Mouse (Mus musculus) lung, adult 2 months (tissue): ENCODE data around the gene Klhdc8a. TPM values are rescaled to one million over a fixed set of nuclear protein-coding genes. Genes with fewer than 3 reads are reported as not detected.
A peak's percentile ranks its signal among the peaks of the same experiment; 100 is the strongest.

Experiments
- DNase-seq: peaks from one replicate; pipeline ENCODE4 v3.0.0; 2022
- H3K4me1 ChIP-seq: fragments of 200-500 bp; 2 replicates; pipeline ENCODE4 v1.6.1; 2011; ENCODE audit warnings: low read length; ENCODE audit not compliant: control insufficient read depth, insufficient read depth
- H3K4me3 ChIP-seq: fragments of 200-500 bp; replicated peaks from 2 replicates; pipeline ENCODE3; 2011; ENCODE audit warnings: low read depth, mild to moderate bottlenecking, control low read depth, low read length; ENCODE audit errors: extremely low read depth
- CTCF ChIP-seq: fragments of 200-500 bp; IDR thresholded peaks from 2 replicates; pipeline ENCODE4 v1.5.1; 2011; ENCODE audit warnings: mild to moderate bottlenecking, low read length, control low read depth; ENCODE audit not compliant: insufficient read depth
- POLR2A ChIP-seq: fragments of 200-500 bp; IDR thresholded peaks from 2 replicates; pipeline ENCODE4 v1.6.1; 2011; ENCODE audit warnings: low read depth, mild to moderate bottlenecking, control low read depth, low read length, borderline replicate concordance; ENCODE audit errors: extremely low read depth
- WGBS: fragments of 180-500 bp; shearing (Covaris S2); methylation state at CpG from one replicate; pipeline ENCODE4 v1.1.7; 2018; 5-methylcytosine and 5-hydroxymethylcytosine counted together
- polyA plus RNA-seq: library from polyadenylated mRNA; depleted of rRNA; stranded (reverse); fragments of >200 nt; gene quantifications from 2 replicates; pipeline ENCODE4 v1.2.3, GENCODE M21; 2012

Klhdc8a gene
- polyA plus RNA-seq, 1 experiment: 4.6 TPM

- no peak for DNase-seq
- WGBS: 49% methylated on average over 11 of the region's 11 CpGs
- TF ChIP-seq POLR2A: no peak
- 0 out of 2 replicates have a peak, but pooled peaks have one; percentile 6 for TF ChIP-seq CTCF
- no peak overlapping the region for H3K4me3 ChIP-seq
- H3K4me1 ChIP-seq: peaks cover 9% of the 10 kb centered on the region
Measured at GRCm38 (mm10) chr1:132287991-132288451, 10.4 kb upstream of the Klhdc8a start.

- no peak for DNase-seq
- 73% methylated on average over 6 of the region's 6 CpGs for WGBS
Measured at GRCm38 (mm10) chr1:132289965-132290364, 8.5 kb upstream of the Klhdc8a start.

GRCm38 (mm10) chr1:132290921-132291675, 7.3 kb upstream of the Klhdc8a start:
- Histone ChIP-seq H3K4me1 (peaks cover 10% of the 10 kb centered on the region), H3K4me3 (no peak overlapping the region)
- TF ChIP-seq CTCF (no peak), POLR2A (no peak)
- 75% methylated on average over 11 of the region's 11 CpGs for WGBS
- no peak for DNase-seq

More at GRCm38 (mm10) chr1:132289965-132290364, 8.5 kb upstream of the Klhdc8a start:
- peaks cover 10% of the 10 kb centered on the region for H3K4me1 ChIP-seq
- TF ChIP-seq CTCF (no peak), POLR2A (no peak)
- no peak overlapping the region for H3K4me3 ChIP-seq

- no peak for DNase-seq
- H3K4me1 ChIP-seq: peaks cover 10% of the 10 kb centered on the region
- no peak overlapping the region for H3K4me3 ChIP-seq
- TF ChIP-seq POLR2A (no peak), CTCF (no peak)
- 69% methylated on average over 4 of the region's 4 CpGs for WGBS
Measured at GRCm38 (mm10) chr1:132291706-132292105, 6.7 kb upstream of the Klhdc8a start.

- H3K4me1 ChIP-seq: peaks cover 10% of the 10 kb centered on the region
- WGBS: 20% methylated on average over 21 of the region's 21 CpGs
- TF ChIP-seq CTCF (peak; percentile 54; the same call in 1 of the 2 replicates), POLR2A (no peak)
- DNase-seq: peak; percentile 33
- no peak overlapping the region for H3K4me3 ChIP-seq
Measured at GRCm38 (mm10) chr1:132292318-132293129, 5.9 kb upstream of the Klhdc8a start.

- WGBS: 80% methylated on average over 7 of the region's 7 CpGs
- Histone ChIP-seq H3K4me3 (no peak overlapping the region), H3K4me1 (peaks cover 10% of the 10 kb centered on the region)
- TF ChIP-seq CTCF (no peak), POLR2A (no peak)
- no peak for DNase-seq
Measured at GRCm38 (mm10) chr1:132295506-132295905, 2.9 kb upstream of the Klhdc8a start.

- Histone ChIP-seq H3K4me3 (no peak overlapping the region), H3K4me1 (peaks cover 10% of the 10 kb centered on the region)
- TF ChIP-seq CTCF (no peak), POLR2A (no peak)
- 57% methylated on average over 3 of the region's 3 CpGs for WGBS
- DNase-seq: no peak
Measured at GRCm38 (mm10) chr1:132296051-132296450, 2.4 kb upstream of the Klhdc8a start.

GRCm38 (mm10) chr1:132298801-132299464, 507 bp downstream of the Klhdc8a start:
- H3K4me1 ChIP-seq: no peaks in the 10 kb centered on the region
- TF ChIP-seq POLR2A (no peak), CTCF (no peak)
- peak; percentile 59 for DNase-seq

GRCm38 (mm10) chr1:132299744-132300143, 1.3 kb downstream of the Klhdc8a start:
- no peak overlapping the region for H3K4me3 ChIP-seq
- WGBS: 90% methylated on average over 5 of the region's 5 CpGs
- H3K4me1 ChIP-seq: no peaks in the 10 kb centered on the region
- DNase-seq: no peak
- TF ChIP-seq CTCF (no peak), POLR2A (no peak)

More at GRCm38 (mm10) chr1:132298801-132299464, 507 bp downstream of the Klhdc8a start:
- 2% methylated on average over 69 of the region's 71 CpGs for WGBS
- H3K4me3 ChIP-seq: peak overlapping the region; percentile 31
